Mouse (Mus musculus) small intestine, adult 2 months (tissue): ENCODE measurements around the gene D7Ertd443e.

Experiments
- CTCF ChIP-seq: fragments of 200-500 bp; IDR thresholded peaks from 2 replicates; pipeline ENCODE4 v1.5.1; 2012; ENCODE audit warnings: low read depth, mild to moderate bottlenecking, control low read depth, inconsistent platforms, low read length, moderate library complexity, mixed read lengths; ENCODE audit not compliant: insufficient replicate concordance, insufficient read length; ENCODE audit errors: extremely low read depth
- POLR2A ChIP-seq: fragments of 200-500 bp; IDR thresholded peaks from 2 replicates; pipeline ENCODE4 v1.6.1; 2012; ENCODE audit warnings: low read depth, mild to moderate bottlenecking, control low read depth, inconsistent platforms, low read length, moderate library complexity

- TF ChIP-seq CTCF (no peak), POLR2A (no peak)
Observed at GRCm38 (mm10) chr7:134240579-134240978, 144.9 kb downstream of the D7Ertd443e start.
